Comparison of ENCODE assay signal across 9 mouse cellular contexts in genomic region chr9:46735664-46736067, GRCm38 (mm10).
A peak's percentile ranks its signal among the peaks of the same experiment; 100 is the strongest.
DNase-seq lines count a peak whose midpoint lies in the region; ATAC-seq lines count a peak whose summit lies in the region.
"Had no signal": no experiment of that assay in that cellular context is flagged by ENCODE, and none has a peak within 500 bp of the region (broad histone marks: within the 10 kb centered on the region; RNA-seq: fewer than 3 reads in every experiment).

No protein-coding gene starts in this region.

- no peak overlapping the region for H3K9ac ChIP-seq in hindbrain, embryonic 11.5 days (ENCODE audit: low read depth, low read length)
- H3K9ac ChIP-seq: lung, embryonic 15.5 days had no signal

- no peaks in the 10 kb centered on the region for H3K9me3 ChIP-seq in hindbrain, embryonic 11.5 days (ENCODE audit: control insufficient read depth, low read length)
- H3K9me3 ChIP-seq: lung, embryonic 15.5 days had no signal

- peak; percentile 66 for DNase-seq in NIH3T3 (ENCODE audit: low read depth)
- peak; percentile 91 for DNase-seq in cerebellum, adult 8-10 months
- DNase-seq in hindbrain, embryonic 11.5 days (ENCODE audit: low spot score): peak; percentile 90
- DNase-seq in layer of hippocampus, adult 9-10 months (ENCODE audit: low spot score): peak; percentile 96
- DNase-seq in lung, postnatal 14 days: peak; percentile 88
- peak; percentile 87 for DNase-seq in right cerebral cortex, adult 18-20 months
- peak; percentile 67 to 87 for DNase-seq in urinary bladder, adult 18-20 months (ENCODE audit: low spot score in 2 of 2)

- H3K4me1 ChIP-seq in hindbrain, embryonic 11.5 days (replicated peaks; ENCODE audit: control insufficient read depth, insufficient read depth, low read length): no peaks in the 10 kb centered on the region; the same call in 1 of the 2 replicates
- H3K4me1 ChIP-seq: lung, embryonic 15.5 days had no signal

- H3K27me3 ChIP-seq in hindbrain, embryonic 11.5 days (ENCODE audit: control insufficient read depth, insufficient read depth, low read length): no peaks in the 10 kb centered on the region
- H3K27me3 ChIP-seq: lung, embryonic 15.5 days had no signal

- ATAC-seq in frontal cortex, adult (ENCODE audit: low TSS enrichment): peak; percentile 77
- no peak for ATAC-seq in hindbrain, embryonic 11.5 days (ENCODE audit: low FRiP score)

- no peaks in the 10 kb centered on the region for H3K36me3 ChIP-seq in hindbrain, embryonic 11.5 days (ENCODE audit: control insufficient read depth, insufficient read depth, low read length)
- H3K36me3 ChIP-seq: lung, embryonic 15.5 days had no signal

- H3K4me3 ChIP-seq in hindbrain, embryonic 11.5 days (ENCODE audit: low read depth, low read length): no peak overlapping the region
- H3K4me3 ChIP-seq: lung, embryonic 15.5 days had no signal

- H3K4me2 ChIP-seq in hindbrain, embryonic 11.5 days (replicated peaks; ENCODE audit: low read depth, low read length): no peak overlapping the region
- H3K4me2 ChIP-seq: lung, embryonic 15.5 days had no signal

- 8% methylated on average over 4 of the region's 4 CpGs for WGBS in hindbrain, embryonic 11.5 days

- H3K27ac ChIP-seq in hindbrain, embryonic 11.5 days (ENCODE audit: low read depth, low read length): no peak overlapping the region
- H3K27ac ChIP-seq: lung, embryonic 15.5 days had no signal
